Mouse (Mus musculus): ENCODE measurements around the gene Ccdc42. TPM values are rescaled to one million over a fixed set of nuclear protein-coding genes. Genes with fewer than 3 reads are reported as not detected.
A peak's percentile ranks its signal among the peaks of the same experiment; 100 is the strongest.

Ccdc42 gene
- polyA plus RNA-seq, 1 experiment from 2014 or later: 1.4 TPM

GRCm38 (mm10) chr11:68623225-68623870 is 36.5 kb downstream of the Ccdc42 start:
- no peak overlapping the region for H3K9ac ChIP-seq (ENCODE audit: low read depth, low read length)
- DNase-seq (ENCODE audit: low spot score) (peak; percentile 50), ATAC-seq (ENCODE audit: low FRiP score) (no peak; the same call in 1 of the 2 replicates)
- peak overlapping the region; percentile 42 for H3K4me2 ChIP-seq (replicated peaks; ENCODE audit: low read depth, low read length)
- no peaks in the 10 kb centered on the region for H3K9me3 ChIP-seq (ENCODE audit: control insufficient read depth, low read length)
- no peaks in the 10 kb centered on the region for H3K4me1 ChIP-seq (replicated peaks; ENCODE audit: control insufficient read depth, insufficient read depth, low read length)
- H3K27ac ChIP-seq (ENCODE audit: low read depth, low read length): no peak overlapping the region
- H3K4me3 ChIP-seq (ENCODE audit: low read depth, low read length): peak overlapping the region; percentile 26; the same call in 1 of the 2 replicates
- no peaks in the 10 kb centered on the region for H3K36me3 ChIP-seq (ENCODE audit: control insufficient read depth, insufficient read depth, low read length)
- no peaks in the 10 kb centered on the region for H3K27me3 ChIP-seq (ENCODE audit: control insufficient read depth, insufficient read depth, low read length)
- 5% methylated on average over 14 of the region's 14 CpGs for WGBS

GRCm38 (mm10) chr11:68623871-68624258 is 37.0 kb downstream of the Ccdc42 start:
- Histone ChIP-seq H3K9ac (ENCODE audit: low read depth, low read length) (no peak overlapping the region), H3K4me3 (ENCODE audit: low read depth, low read length) (no peak overlapping the region)
- 14% methylated on average over 5 of the region's 5 CpGs for WGBS

GRCm38 (mm10) chr11:68631611-68632316 is 44.9 kb downstream of the Ccdc42 start:
- 90% methylated on average over 17 of the region's 17 CpGs for WGBS
- H3K9ac ChIP-seq (ENCODE audit: low read depth, low read length): no peak overlapping the region
- no peak for DNase-seq (ENCODE audit: low spot score)
- H3K27ac ChIP-seq (ENCODE audit: low read depth, low read length): no peak overlapping the region
- ATAC-seq (ENCODE audit: low FRiP score): no peak
- no peak overlapping the region for H3K4me2 ChIP-seq (replicated peaks; ENCODE audit: low read depth, low read length)
- no peaks in the 10 kb centered on the region for H3K27me3 ChIP-seq (ENCODE audit: control insufficient read depth, insufficient read depth, low read length)
- no peak overlapping the region for H3K4me3 ChIP-seq (ENCODE audit: low read depth, low read length)
- H3K4me1 ChIP-seq (replicated peaks; ENCODE audit: control insufficient read depth, insufficient read depth, low read length): no peaks in the 10 kb centered on the region
- H3K36me3 ChIP-seq (ENCODE audit: control insufficient read depth, insufficient read depth, low read length): no peaks in the 10 kb centered on the region
- H3K9me3 ChIP-seq (ENCODE audit: control insufficient read depth, low read length): no peaks in the 10 kb centered on the region

More at GRCm38 (mm10) chr11:68623871-68624258, 37.0 kb downstream of the Ccdc42 start:
- DNase-seq (ENCODE audit: low spot score) (no peak), ATAC-seq (ENCODE audit: low FRiP score) (no peak)
- Histone ChIP-seq H3K9me3 (ENCODE audit: control insufficient read depth, low read length) (no peaks in the 10 kb centered on the region), H3K4me1 (replicated peaks; ENCODE audit: control insufficient read depth, insufficient read depth, low read length) (no peaks in the 10 kb centered on the region), H3K36me3 (ENCODE audit: control insufficient read depth, insufficient read depth, low read length) (no peaks in the 10 kb centered on the region), H3K4me2 (replicated peaks; ENCODE audit: low read depth, low read length) (peak overlapping the region; percentile 42), H3K27me3 (ENCODE audit: control insufficient read depth, insufficient read depth, low read length) (no peaks in the 10 kb centered on the region), H3K27ac (ENCODE audit: low read depth, low read length) (no peak overlapping the region)

- ATAC-seq (ENCODE audit: low FRiP score) (no peak), DNase-seq (ENCODE audit: low spot score) (peak; percentile 27)
- Histone ChIP-seq H3K4me1 (replicated peaks; ENCODE audit: control insufficient read depth, insufficient read depth, low read length) (no peaks in the 10 kb centered on the region), H3K9ac (ENCODE audit: low read depth, low read length) (no peak overlapping the region), H3K27ac (ENCODE audit: low read depth, low read length) (peak overlapping the region; percentile 39; the same call in 1 of the 2 replicates), H3K9me3 (ENCODE audit: control insufficient read depth, low read length) (no peaks in the 10 kb centered on the region), H3K4me2 (replicated peaks; ENCODE audit: low read depth, low read length) (no peak overlapping the region), H3K4me3 (ENCODE audit: low read depth, low read length) (no peak overlapping the region), H3K36me3 (ENCODE audit: control insufficient read depth, insufficient read depth, low read length) (no peaks in the 10 kb centered on the region), H3K27me3 (ENCODE audit: control insufficient read depth, insufficient read depth, low read length) (no peaks in the 10 kb centered on the region)
- WGBS: 60% methylated on average over 10 of the region's 10 CpGs
These were observed 51.2 kb downstream of the Ccdc42 start for GRCm38 (mm10) chr11:68637861-68638615.

GRCm38 (mm10) chr11:68641361-68641760 is 54.5 kb downstream of the Ccdc42 start:
- H3K9me3 ChIP-seq (ENCODE audit: control insufficient read depth, low read length): no peaks in the 10 kb centered on the region
- DNase-seq (ENCODE audit: low spot score) (no peak), ATAC-seq (ENCODE audit: low FRiP score) (no peak)
- H3K4me3 ChIP-seq (ENCODE audit: low read depth, low read length): no peak overlapping the region
- H3K36me3 ChIP-seq (ENCODE audit: control insufficient read depth, insufficient read depth, low read length): no peaks in the 10 kb centered on the region
- no peak overlapping the region for H3K27ac ChIP-seq (ENCODE audit: low read depth, low read length)
- H3K4me2 ChIP-seq (replicated peaks; ENCODE audit: low read depth, low read length): no peak overlapping the region
- H3K4me1 ChIP-seq (replicated peaks; ENCODE audit: control insufficient read depth, insufficient read depth, low read length): no peaks in the 10 kb centered on the region
- H3K9ac ChIP-seq (ENCODE audit: low read depth, low read length): no peak overlapping the region
- H3K27me3 ChIP-seq (ENCODE audit: control insufficient read depth, insufficient read depth, low read length): no peaks in the 10 kb centered on the region
- WGBS: 88% methylated on average over 5 of the region's 5 CpGs

GRCm38 (mm10) chr11:68644781-68645180 is 58.0 kb downstream of the Ccdc42 start:
- Histone ChIP-seq H3K4me2 (replicated peaks; ENCODE audit: low read depth, low read length) (no peak overlapping the region), H3K9ac (ENCODE audit: low read depth, low read length) (no peak overlapping the region), H3K27me3 (ENCODE audit: control insufficient read depth, insufficient read depth, low read length) (no peaks in the 10 kb centered on the region), H3K4me1 (replicated peaks; ENCODE audit: control insufficient read depth, insufficient read depth, low read length) (no peaks in the 10 kb centered on the region; the same call in 1 of the 2 replicates), H3K9me3 (ENCODE audit: control insufficient read depth, low read length) (no peaks in the 10 kb centered on the region), H3K4me3 (ENCODE audit: low read depth, low read length) (no peak overlapping the region), H3K36me3 (ENCODE audit: control insufficient read depth, insufficient read depth, low read length) (no peaks in the 10 kb centered on the region), H3K27ac (ENCODE audit: low read depth, low read length) (no peak overlapping the region)
- no peak for ATAC-seq (ENCODE audit: low FRiP score)
- no peak for DNase-seq (ENCODE audit: low spot score)
- WGBS: 60% methylated on average over 6 of the region's 6 CpGs

Other genes starting within 250 kb of the Ccdc42 start
- 7.7 and 11.9 TPM in 2 replicates for gene Ntn1, start 186.2 kb upstream of the Ccdc42 start, polyA plus RNA-seq (2014; fragmentation: Nextera tagmentation; extraction: Ambion mirVana)
- gene Pik3r5, start 154.9 kb upstream of the Ccdc42 start, polyA plus RNA-seq (2014; fragmentation: Nextera tagmentation; extraction: Ambion mirVana): 0.73 and 0.74 TPM in 2 replicates
- 1.2 TPM in 2 replicates for gene Pik3r6, start 84.0 kb upstream of the Ccdc42 start, polyA plus RNA-seq (2014; fragmentation: Nextera tagmentation; extraction: Ambion mirVana)
- gene Mfsd6l, start 30.8 kb upstream of the Ccdc42 start, polyA plus RNA-seq (2014; fragmentation: Nextera tagmentation; extraction: Ambion mirVana): 0.10 TPM in 1 of 2 replicates, not detected in the other
- gene Myh10, start 104.5 kb downstream of the Ccdc42 start, polyA plus RNA-seq (2014; fragmentation: Nextera tagmentation; extraction: Ambion mirVana): 131 and 140 TPM in 2 replicates

Data from hindbrain, embryonic 11.5 days (tissue).